Mouse (Mus musculus): Measurements from ENCODE around the gene Vmn1r86. TPM values are rescaled to one million over a fixed set of nuclear protein-coding genes. Genes with fewer than 3 reads are reported as not detected.
"Not testable (repeated sequence)": the region's sequence is repeated elsewhere in the genome, so short reads cannot be mapped to it uniquely, and the experiment has no call there.

Gene Vmn1r86
- polyA plus RNA-seq (2012; rRNA removed): 0.03 TPM in 1 of 2 replicates, not detected in the other

DNA sequence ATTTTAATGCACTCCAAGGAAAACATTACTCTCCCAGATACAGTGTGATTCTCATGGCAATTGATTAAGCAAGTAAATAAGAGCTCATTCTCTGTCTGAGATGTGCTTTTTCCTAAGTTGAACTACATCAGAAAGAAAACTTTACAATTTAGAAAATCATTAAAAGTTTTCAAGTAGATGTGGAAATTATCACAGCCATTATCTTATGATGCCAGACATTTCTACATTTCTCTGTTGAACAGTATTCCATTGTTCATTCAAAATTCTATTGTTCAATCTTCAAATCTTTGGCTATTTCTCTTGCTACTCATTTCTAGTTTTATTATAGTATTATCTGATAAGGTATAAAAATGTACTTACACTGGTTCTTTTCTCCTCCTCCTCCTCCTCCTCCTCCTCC is at the start of gene Vmn1r86:
TSS of gene Vmn1r86 (minus strand) at position 101 of the 400 bp plus-strand sequence.
- TF ChIP-seq POLR2A (IDR thresholded peaks at IDR 0.05; ENCODE audit: borderline replicate concordance, extremely low read depth, insufficient read depth, insufficient read length, poor library complexity, severe bottlenecking) (no peak), CTCF (IDR thresholded peaks at IDR 0.05; ENCODE audit: borderline replicate concordance, extremely low read depth, insufficient read depth, insufficient read length) (no peak)
- DNase-seq (ENCODE audit: low read depth): no peak

- DNase-seq (ENCODE audit: low read depth): no peak
- TF ChIP-seq CTCF (IDR thresholded peaks at IDR 0.05; ENCODE audit: borderline replicate concordance, extremely low read depth, insufficient read depth, insufficient read length) (no peak), POLR2A (IDR thresholded peaks at IDR 0.05; ENCODE audit: borderline replicate concordance, extremely low read depth, insufficient read depth, insufficient read length, poor library complexity, severe bottlenecking) (no peak)
Measured at GRCm38 (mm10) chr7:13159268-13159667, 39.6 kb upstream of the Vmn1r86 start, which contains the start of gene Vmn1r88. Gene Vmn1r88 (plus strand): TSS chr7:13159568.

DNA sequence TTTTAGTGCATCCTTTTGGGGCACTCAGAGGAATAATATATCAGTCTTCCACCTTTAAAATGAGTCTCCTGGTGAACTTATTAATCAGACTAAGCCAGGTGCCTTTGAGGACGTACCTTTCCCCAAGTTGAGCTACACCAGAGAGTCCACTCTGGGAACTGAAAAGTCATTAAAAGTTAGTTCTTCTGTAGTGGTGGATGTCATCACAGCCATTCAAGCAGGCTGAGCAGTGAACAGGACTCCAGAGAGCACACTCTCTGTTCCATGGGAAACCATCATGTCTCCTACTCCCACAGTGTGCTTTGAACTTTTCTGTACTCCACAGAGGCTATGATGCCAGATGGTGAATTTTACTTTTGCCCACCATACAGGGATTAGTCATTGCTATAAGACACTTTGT is 20.3 kb upstream of the Vmn1r86 start, which contains the start of gene Vmn1r87:
TSS of gene Vmn1r87 (minus strand) at position 101 of the 400 bp plus-strand sequence.
- TF ChIP-seq CTCF (IDR thresholded peaks at IDR 0.05; ENCODE audit: borderline replicate concordance, extremely low read depth, insufficient read depth, insufficient read length) (no peak), POLR2A (IDR thresholded peaks at IDR 0.05; ENCODE audit: borderline replicate concordance, extremely low read depth, insufficient read depth, insufficient read length, poor library complexity, severe bottlenecking) (no peak)
- no peak for DNase-seq (ENCODE audit: low read depth)

GRCm38 (mm10) chr7:13137340-13137739 is 17.6 kb upstream of the Vmn1r86 start:
- TF ChIP-seq POLR2A (IDR thresholded peaks at IDR 0.05; ENCODE audit: borderline replicate concordance, extremely low read depth, insufficient read depth, insufficient read length, poor library complexity, severe bottlenecking) (no peak), CTCF (IDR thresholded peaks at IDR 0.05; ENCODE audit: borderline replicate concordance, extremely low read depth, insufficient read depth, insufficient read length) (no peak)
- no peak for DNase-seq (ENCODE audit: low read depth)

DNA sequence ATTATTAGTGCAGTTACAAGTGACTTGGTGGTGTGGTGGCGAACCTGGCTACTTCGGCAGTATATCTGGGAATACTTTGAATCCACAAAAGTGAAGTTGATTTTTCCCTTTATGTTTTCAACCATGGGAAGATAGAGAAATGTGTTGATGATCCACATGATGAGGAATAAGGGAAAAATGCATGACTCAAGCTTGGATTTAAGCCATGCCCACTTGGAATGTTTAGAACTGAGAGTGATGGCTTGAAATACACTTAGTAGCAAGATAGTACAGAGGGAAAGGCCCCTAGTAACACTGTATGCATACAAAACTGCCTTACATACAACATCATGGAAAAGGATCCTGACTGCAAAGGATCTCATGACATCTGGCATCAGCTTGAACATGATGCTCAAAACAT is 12.1 kb upstream of the Vmn1r86 start:
- no peak for DNase-seq (ENCODE audit: low read depth)
- TF ChIP-seq POLR2A (IDR thresholded peaks at IDR 0.05; ENCODE audit: borderline replicate concordance, extremely low read depth, insufficient read depth, insufficient read length, poor library complexity, severe bottlenecking) (no peak), CTCF (IDR thresholded peaks at IDR 0.05; ENCODE audit: borderline replicate concordance, extremely low read depth, insufficient read depth, insufficient read length) (no peak)

- peak; percentile 0 for DNase-seq (ENCODE audit: low read depth)
Measured at GRCm38 (mm10) chr7:13123554-13124153, 3.9 kb upstream of the Vmn1r86 start.

DNA sequence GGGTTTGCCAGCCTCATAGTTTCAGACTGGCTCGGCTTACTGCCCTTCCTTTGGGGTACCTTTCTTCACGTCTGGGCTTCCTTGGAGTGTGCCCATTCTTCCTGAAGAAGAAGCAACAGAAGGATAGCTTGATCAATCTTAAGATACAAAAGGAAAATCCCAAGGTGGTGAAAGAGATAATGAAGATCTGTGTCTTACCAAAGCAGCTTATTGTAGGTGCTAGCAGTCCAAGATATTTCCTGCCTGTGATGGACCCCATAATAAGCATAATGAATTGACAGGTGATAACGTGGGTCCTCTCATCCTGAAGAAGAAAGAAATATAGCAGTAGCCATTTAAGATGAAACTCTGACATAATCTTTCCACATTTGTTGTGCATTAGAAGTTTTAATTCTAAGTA is 24.6 kb downstream of the Vmn1r86 start, which contains the start of gene Vmn1r85:
TSS of gene Vmn1r85 (minus strand) at position 101 of the 400 bp plus-strand sequence.
- DNase-seq (ENCODE audit: low read depth): no peak
- TF ChIP-seq CTCF (IDR thresholded peaks at IDR 0.05; ENCODE audit: borderline replicate concordance, extremely low read depth, insufficient read depth, insufficient read length) (no peak), POLR2A (IDR thresholded peaks at IDR 0.05; ENCODE audit: borderline replicate concordance, extremely low read depth, insufficient read depth, insufficient read length, poor library complexity, severe bottlenecking) (no peak)

DNA sequence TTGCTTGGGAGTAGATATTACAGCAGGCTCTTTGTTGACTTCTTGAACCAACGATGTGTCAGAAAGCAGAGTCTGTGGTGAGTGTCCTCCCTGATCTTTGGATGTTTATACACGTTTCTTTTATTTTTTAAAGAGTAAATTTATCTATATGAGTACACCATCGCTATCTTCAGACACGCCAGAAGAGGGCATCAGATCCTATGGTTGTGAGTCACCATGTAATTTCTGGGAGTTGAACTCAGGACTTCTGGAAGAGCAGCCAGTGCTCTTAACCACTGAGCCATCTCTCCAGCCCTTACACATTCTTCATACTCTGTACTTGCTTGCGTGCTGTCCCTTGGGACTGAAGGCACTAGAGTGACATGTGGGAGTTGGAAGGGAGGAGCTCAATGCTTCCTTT is 47.4 kb downstream of the Vmn1r86 start:
- TF ChIP-seq CTCF (IDR thresholded peaks at IDR 0.05; ENCODE audit: borderline replicate concordance, extremely low read depth, insufficient read depth, insufficient read length) (no peak), POLR2A (IDR thresholded peaks at IDR 0.05; ENCODE audit: borderline replicate concordance, extremely low read depth, insufficient read depth, insufficient read length, poor library complexity, severe bottlenecking) (no peak)
- DNase-seq (ENCODE audit: low read depth): no peak

GRCm38 (mm10) chr7:13063399-13063798 is 56.3 kb downstream of the Vmn1r86 start:
- peak; percentile 13; the same call in 1 of the 2 replicates for TF ChIP-seq CTCF (IDR thresholded peaks at IDR 0.05; ENCODE audit: borderline replicate concordance, extremely low read depth, insufficient read depth, insufficient read length)
- DNase-seq (ENCODE audit: low read depth): not testable (repeated sequence)

DNA sequence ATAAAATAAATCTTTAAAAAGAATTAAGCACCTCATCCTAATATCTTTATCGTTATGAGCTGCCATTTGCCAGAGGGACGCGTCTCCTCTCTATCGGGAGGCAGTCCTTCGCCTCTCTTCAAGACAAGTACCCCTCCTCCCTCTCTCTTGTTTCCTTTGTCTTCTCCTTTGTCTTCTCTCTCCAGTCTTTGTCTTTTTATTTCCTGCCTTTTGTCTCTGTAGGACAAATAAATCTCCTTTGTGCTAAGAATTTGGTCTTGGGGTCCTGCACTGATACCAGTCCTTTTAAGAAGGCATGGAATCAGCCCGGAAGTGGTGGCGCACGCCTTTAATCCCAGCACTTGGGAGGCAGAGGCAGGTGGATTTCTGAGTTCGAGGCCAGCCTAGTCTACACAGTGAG is 60.2 kb downstream of the Vmn1r86 start:
- TF ChIP-seq CTCF (IDR thresholded peaks at IDR 0.05; ENCODE audit: borderline replicate concordance, extremely low read depth, insufficient read depth, insufficient read length): no peak
- no peak for TF ChIP-seq POLR2A (IDR thresholded peaks at IDR 0.05; ENCODE audit: borderline replicate concordance, extremely low read depth, insufficient read depth, insufficient read length, poor library complexity, severe bottlenecking)
- DNase-seq (ENCODE audit: low read depth): no peak

DNA sequence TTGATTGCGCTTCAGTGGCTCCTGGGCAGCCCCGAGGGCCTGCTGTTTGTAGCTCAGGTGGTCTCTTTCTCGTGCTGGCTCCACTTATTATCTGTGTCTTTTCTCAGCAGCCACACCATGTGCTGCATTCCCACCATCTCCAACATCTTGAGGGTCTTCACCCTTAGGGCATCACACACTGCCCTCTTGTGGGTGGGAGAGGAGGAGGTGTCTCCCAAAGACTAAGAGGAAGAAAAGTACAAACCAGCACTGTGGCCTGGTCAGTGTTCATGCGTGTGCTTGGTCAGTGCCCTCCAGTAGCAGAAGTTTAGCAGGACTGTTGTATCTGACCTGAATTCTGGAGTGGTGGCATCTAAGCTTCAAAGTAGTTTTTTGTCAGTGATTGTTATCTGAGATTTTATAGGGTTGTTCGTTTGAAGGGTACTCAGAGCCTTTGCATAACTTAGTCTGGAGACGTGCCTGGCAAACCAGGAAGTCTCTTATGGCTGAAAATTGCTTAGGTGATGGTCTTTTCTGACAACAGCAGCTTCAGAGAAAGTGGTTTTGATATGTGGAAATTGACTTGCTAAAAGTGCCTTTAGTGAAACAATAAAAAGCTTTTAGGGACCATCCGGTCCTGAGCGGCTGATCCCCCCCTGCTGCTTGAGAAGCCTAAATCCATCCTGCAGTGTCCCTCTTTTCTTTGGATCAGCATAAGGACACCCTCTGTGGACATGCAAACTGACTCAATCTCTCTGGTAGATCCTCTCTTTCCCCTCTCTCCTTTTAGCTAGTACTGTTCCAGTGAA is 62.6 kb downstream of the Vmn1r86 start:
- TF ChIP-seq CTCF (IDR thresholded peaks at IDR 0.05; ENCODE audit: borderline replicate concordance, extremely low read depth, insufficient read depth, insufficient read length) (peak; percentile 24; the same call in 1 of the 2 replicates), POLR2A (IDR thresholded peaks at IDR 0.05; ENCODE audit: borderline replicate concordance, extremely low read depth, insufficient read depth, insufficient read length, poor library complexity, severe bottlenecking) (no peak)
- no peak for DNase-seq (ENCODE audit: low read depth)
